Mouse (Mus musculus) small intestine, adult 2 months (tissue): ENCODE results near the gene Dennd1c. TPM values are rescaled to one million over a fixed set of nuclear protein-coding genes. Genes with fewer than 3 reads are reported as not detected.

ENCODE experiments used
- H3K27ac ChIP-seq: fragments of 200-500 bp; 2 replicates; pipeline ENCODE4 v1.5.1; 2012; ENCODE audit warnings: low read depth, low read length, control low read depth, inconsistent platforms; ENCODE audit not compliant: insufficient read depth
- H3K27me3 ChIP-seq: fragments of 200-500 bp; 2 replicates; pipeline ENCODE4 v1.6.1; 2012; ENCODE audit warnings: mild to moderate bottlenecking, moderate library complexity, low read length, inconsistent platforms; ENCODE audit not compliant: control insufficient read depth, insufficient read depth
- H3K36me3 ChIP-seq: fragments of 200-500 bp; 2 replicates; pipeline ENCODE4 v1.6.1; 2012; ENCODE audit warnings: mild to moderate bottlenecking, low read length, control low read depth, inconsistent platforms; ENCODE audit not compliant: control insufficient read depth, insufficient read depth
- H3K4me1 ChIP-seq: fragments of 200-500 bp; 2 replicates; pipeline ENCODE4 v1.6.1; 2012; ENCODE audit warnings: low read length, inconsistent platforms, mixed read lengths; ENCODE audit not compliant: control insufficient read depth, insufficient read depth, insufficient read length
- H3K4me3 ChIP-seq: fragments of 200-500 bp; 2 replicates; pipeline ENCODE4 v1.5.1; 2012; ENCODE audit warnings: low read depth, mild to moderate bottlenecking, control low read depth, inconsistent platforms, low read length, moderate library complexity
- CTCF ChIP-seq: fragments of 200-500 bp; IDR thresholded peaks from 2 replicates; pipeline ENCODE4 v1.5.1; 2012; ENCODE audit warnings: low read depth, mild to moderate bottlenecking, control low read depth, inconsistent platforms, low read length, moderate library complexity, mixed read lengths; ENCODE audit not compliant: insufficient replicate concordance, insufficient read length; ENCODE audit errors: extremely low read depth
- POLR2A ChIP-seq: fragments of 200-500 bp; IDR thresholded peaks from 2 replicates; pipeline ENCODE4 v1.6.1; 2012; ENCODE audit warnings: low read depth, mild to moderate bottlenecking, control low read depth, inconsistent platforms, low read length, moderate library complexity
- WGBS: fragments of 180-500 bp; shearing (Covaris S2); methylation state at CpG from one replicate; pipeline ENCODE4 v1.1.7; 2018; 5-methylcytosine and 5-hydroxymethylcytosine counted together
- polyA plus RNA-seq: library from polyadenylated mRNA; depleted of rRNA; stranded (reverse); fragments of >200 nt; gene quantifications from 2 replicates; pipeline ENCODE4 v1.2.3, GENCODE M21; 2012; rRNA removed

Dennd1c gene
- polyA plus RNA-seq, 1 experiment: 13.6 TPM

GRCm38 (mm10) chr17:57027471-57027870 lies 50.8 kb downstream of the Dennd1c start:
- peaks cover 51% of the 10 kb centered on the region for H3K36me3 ChIP-seq
- no peak overlapping the region for H3K4me3 ChIP-seq
- 80% methylated on average over 4 of the region's 4 CpGs for WGBS
- peaks cover 9% of the 10 kb centered on the region for H3K4me1 ChIP-seq
- no peak overlapping the region for H3K27ac ChIP-seq
- H3K27me3 ChIP-seq: no peaks in the 10 kb centered on the region
- no peak for TF ChIP-seq POLR2A
- TF ChIP-seq CTCF: no peak

- Histone ChIP-seq H3K27me3 (no peaks in the 10 kb centered on the region), H3K27ac (no peak overlapping the region), H3K4me1 (no peaks in the 10 kb centered on the region), H3K4me3 (no peak overlapping the region), H3K36me3 (peaks cover 41% of the 10 kb centered on the region)
- no peak for TF ChIP-seq POLR2A
- no peak for TF ChIP-seq CTCF
- 82% methylated on average over 5 of the region's 5 CpGs for WGBS
Observed at GRCm38 (mm10) chr17:57020960-57021359, 57.4 kb downstream of the Dennd1c start.

GRCm38 (mm10) chr17:57019693-57020092 lies 58.6 kb downstream of the Dennd1c start:
- no peak overlapping the region for H3K4me3 ChIP-seq
- H3K27me3 ChIP-seq: no peaks in the 10 kb centered on the region
- no peak overlapping the region for H3K27ac ChIP-seq
- peaks cover 29% of the 10 kb centered on the region for H3K36me3 ChIP-seq
- no peaks in the 10 kb centered on the region for H3K4me1 ChIP-seq
- 80% methylated on average over 2 of the region's 2 CpGs for WGBS
- no peak for TF ChIP-seq CTCF
- TF ChIP-seq POLR2A: no peak

Other genes starting within 250 kb of the Dennd1c start
- 7.7 and 15.4 TPM in 2 replicates for gene Rfx2, start 247.5 kb downstream of the Dennd1c start, polyA plus RNA-seq
- not detected in 2 replicates for gene Acsbg2, start 204.1 kb downstream of the Dennd1c start, polyA plus RNA-seq
- not detected in 2 replicates for gene 1700061G19Rik, start 203.0 kb downstream of the Dennd1c start, polyA plus RNA-seq
- gene Mllt1, start 143.1 kb downstream of the Dennd1c start, polyA plus RNA-seq: 25.0 and 46.3 TPM in 2 replicates
- gene Acer1, start 96.4 kb downstream of the Dennd1c start, polyA plus RNA-seq: 9.0 and 28.9 TPM in 2 replicates
- 86.2 and 132 TPM in 2 replicates for gene Clpp, start 88.2 kb downstream of the Dennd1c start, polyA plus RNA-seq
- 40.8 and 63.7 TPM in 2 replicates for gene Alkbh7, start 81.2 kb downstream of the Dennd1c start, polyA plus RNA-seq
- not detected in 2 replicates for gene Pspn, start 78.5 kb downstream of the Dennd1c start, polyA plus RNA-seq
- gene Gtf2f1, start 67.2 kb downstream of the Dennd1c start, polyA plus RNA-seq: 17.1 and 43.5 TPM in 2 replicates
- gene Gm17949, start 67.0 kb downstream of the Dennd1c start, polyA plus RNA-seq: not detected in 2 replicates
- 32.3 and 66.4 TPM in 2 replicates for gene Khsrp, start 47.0 kb downstream of the Dennd1c start, polyA plus RNA-seq
- gene Slc25a41, start 36.9 kb downstream of the Dennd1c start, polyA plus RNA-seq: not detected in 2 replicates
- 184 and 395 TPM in 2 replicates for gene Crb3, start 19.4 kb downstream of the Dennd1c start, polyA plus RNA-seq
- 13.3 and 14.3 TPM in 2 replicates for gene Slc25a23, start 18.7 kb downstream of the Dennd1c start, polyA plus RNA-seq
- 3.3 TPM in 2 replicates for gene Tubb4a, start 9.3 kb upstream of the Dennd1c start, polyA plus RNA-seq
- 2.3 and 2.6 TPM in 2 replicates for gene Tnfsf9, start 26.8 kb upstream of the Dennd1c start, polyA plus RNA-seq
- not detected in 2 replicates for gene Cd70, start 71.3 kb upstream of the Dennd1c start, polyA plus RNA-seq
- gene Tnfsf14, start 115.7 kb upstream of the Dennd1c start, polyA plus RNA-seq: 0.79 and 0.98 TPM in 2 replicates
- gene C3, start 149.6 kb upstream of the Dennd1c start, polyA plus RNA-seq: 17.9 and 40.9 TPM in 2 replicates
- gene Gpr108, start 169.9 kb upstream of the Dennd1c start, polyA plus RNA-seq: 25.6 and 46.5 TPM in 2 replicates
- gene Trip10, start 170.9 kb upstream of the Dennd1c start, polyA plus RNA-seq: 11.0 and 30.3 TPM in 2 replicates
- gene Vav1, start 200.6 kb upstream of the Dennd1c start, polyA plus RNA-seq: 3.5 and 6.1 TPM in 2 replicates